In the genomic region with DNA sequence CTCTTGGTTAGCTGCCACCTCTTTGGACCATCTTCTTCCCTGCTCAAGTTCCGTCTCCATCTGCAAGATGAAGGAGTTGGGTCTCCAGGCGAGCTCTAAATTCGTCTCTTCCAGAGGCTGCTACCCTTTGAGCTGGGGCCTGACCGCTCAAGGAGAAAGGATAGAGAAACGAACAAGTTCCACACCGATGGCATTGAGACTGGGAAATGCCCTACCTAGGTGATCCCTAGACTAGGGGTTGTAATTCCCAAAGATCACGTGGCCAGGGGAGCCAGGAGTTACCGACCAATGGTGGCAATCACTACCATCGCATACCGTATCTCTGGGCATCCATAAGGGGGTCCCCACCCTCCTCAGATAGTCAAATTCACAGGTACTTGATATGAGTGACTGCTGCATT, we compare ENCODE assay signal across 23 mouse cellular contexts. TPM values are rescaled to one million over a fixed set of nuclear protein-coding genes. Genes with fewer than 3 reads are reported as not detected.
"Had no signal": no experiment of that assay in that cellular context is flagged by ENCODE, and none has a peak within 500 bp of the region (broad histone marks: within the 10 kb centered on the region; RNA-seq: fewer than 3 reads in every experiment).

No protein-coding gene starts in this region.

- H3K36me3 ChIP-seq: midbrain, embryonic 10.5 days; midbrain, embryonic 12.5 days; neural tube, embryonic 13.5 days; neural tube, embryonic 15.5 days; stomach, embryonic 15.5 days had no signal

- H3K9ac ChIP-seq: lung, embryonic 14.5 days; midbrain, embryonic 12.5 days; neural tube, embryonic 13.5 days; neural tube, embryonic 15.5 days; stomach, embryonic 15.5 days had no signal

- H3K4me2 ChIP-seq: lung, embryonic 14.5 days; midbrain, embryonic 12.5 days; neural tube, embryonic 13.5 days; neural tube, embryonic 15.5 days; stomach, embryonic 15.5 days had no signal

- DNase-seq: lung, adult 18-20 months; lung, embryonic 14.5 days; lung, postnatal 10 days; lung, postnatal 4 days; midbrain, embryonic 14.5 days; retina, postnatal 1 day; right cerebral cortex, adult 18-20 months; right cerebral cortex, postnatal 25 days; right cerebral cortex, postnatal 4 days; thymus, adult 2 months; thymus, postnatal 36 days had no signal

- H3K4me1 ChIP-seq: midbrain, embryonic 12.5 days; neural tube, embryonic 13.5 days; neural tube, embryonic 15.5 days had no signal

- ATAC-seq: midbrain, embryonic 16.5 days had no signal

- H3K9me3 ChIP-seq: midbrain, embryonic 10.5 days; midbrain, embryonic 12.5 days; neural tube, embryonic 13.5 days; neural tube, embryonic 15.5 days; stomach, embryonic 15.5 days had no signal

- H3K4me3 ChIP-seq: midbrain, embryonic 10.5 days; midbrain, embryonic 12.5 days; myocyte; neural tube, embryonic 13.5 days; neural tube, embryonic 15.5 days; stomach, embryonic 15.5 days had no signal

- H3K27me3 ChIP-seq: midbrain, embryonic 12.5 days; neural tube, embryonic 13.5 days; neural tube, embryonic 15.5 days; stomach, embryonic 15.5 days had no signal

- H3K27ac ChIP-seq: midbrain, embryonic 10.5 days; midbrain, embryonic 12.5 days; neural tube, embryonic 13.5 days; neural tube, embryonic 15.5 days; stomach, embryonic 15.5 days; stomach, postnatal 0 days had no signal

RNA-seq across cellular contexts. Expression of a gene that starts 36.1 kb away (rescaled TPM):
- polyA plus RNA-seq: lung, embryonic 16.5 days; midbrain, embryonic 12.5 days; midbrain, embryonic 14.5 days; midbrain, embryonic 16.5 days; myocyte; neural tube, embryonic 11.5 days; neural tube, embryonic 13.5 days had no signal

RNA-seq across cellular contexts. Expression of a gene that starts 50.6 kb away (rescaled TPM):
- polyA plus RNA-seq: lung, embryonic 14.5 days; lung, embryonic 16.5 days; midbrain, embryonic 10.5 days; midbrain, embryonic 12.5 days; midbrain, embryonic 14.5 days; neural tube, embryonic 13.5 days; spleen, adult 2 months; testis, adult 2 months had no signal
